Mouse (Mus musculus) midbrain, embryonic 12.5 days (tissue): ENCODE measurements around the gene Sbno2. TPM values are rescaled to one million over a fixed set of nuclear protein-coding genes. Genes with fewer than 3 reads are reported as not detected.
"Not testable (repeated sequence)": the region's sequence is repeated elsewhere in the genome, so short reads cannot be mapped to it uniquely, and the experiment has no call there.

Experiments used
- ATAC-seq: fragments of 200-750 bp; cut with Nextera tagmentation; 2 replicates; pipeline ENCODE4 v1.8.0; 2017; ENCODE audit warnings: low read depth, moderate TSS enrichment, moderate library complexity; ENCODE audit not compliant: low FRiP score
- H3K27ac ChIP-seq: fragments of 300-500 bp; sonication (generic); replicated peaks from 2 replicates; pipeline ENCODE4 v1.5.1; 2016; ENCODE audit warnings: mild to moderate bottlenecking
- H3K27me3 ChIP-seq: fragments of 300-500 bp; sonication (generic); 2 replicates; pipeline ENCODE4 v1.6.1; 2016; ENCODE audit warnings: mild to moderate bottlenecking
- H3K36me3 ChIP-seq: fragments of 300-500 bp; sonication (generic); 2 replicates; pipeline ENCODE4 v1.6.1; 2016
- H3K4me1 ChIP-seq: fragments of 300-500 bp; sonication (generic); 2 replicates; pipeline ENCODE4 v1.6.1; 2016
- H3K4me2 ChIP-seq: fragments of 300-500 bp; sonication (generic); replicated peaks from 2 replicates; pipeline ENCODE4 v1.6.1; 2016; ENCODE audit warnings: mild to moderate bottlenecking, moderate library complexity
- H3K4me3 ChIP-seq: fragments of 300-500 bp; sonication (generic); 2 replicates; pipeline ENCODE4 v1.5.1; 2016; ENCODE audit warnings: mild to moderate bottlenecking
- H3K9ac ChIP-seq: fragments of 300-500 bp; sonication (generic); replicated peaks from 2 replicates; pipeline ENCODE4 v1.6.1; 2016; ENCODE audit warnings: mild to moderate bottlenecking, moderate library complexity
- H3K9me3 ChIP-seq: fragments of 300-500 bp; sonication (generic); 2 replicates; pipeline ENCODE4 v1.6.1; 2016; ENCODE audit warnings: mild to moderate bottlenecking
- WGBS: fragments of 180-500 bp; shearing (Covaris S2); methylation state at CpG from one replicate; pipeline ENCODE4 v1.1.7; 2016; 5-methylcytosine and 5-hydroxymethylcytosine counted together
- polyA plus RNA-seq: library from polyadenylated mRNA; unstranded; fragments of >200 nt; fragmentation: Nextera tagmentation; extraction: Ambion mirVana; gene quantifications from 2 replicates; pipeline ENCODE4 v1.2.1, GENCODE M21; 2016

Gene Sbno2
- polyA plus RNA-seq, 1 experiment from 2014 or later, result 14.7 TPM

DNA sequence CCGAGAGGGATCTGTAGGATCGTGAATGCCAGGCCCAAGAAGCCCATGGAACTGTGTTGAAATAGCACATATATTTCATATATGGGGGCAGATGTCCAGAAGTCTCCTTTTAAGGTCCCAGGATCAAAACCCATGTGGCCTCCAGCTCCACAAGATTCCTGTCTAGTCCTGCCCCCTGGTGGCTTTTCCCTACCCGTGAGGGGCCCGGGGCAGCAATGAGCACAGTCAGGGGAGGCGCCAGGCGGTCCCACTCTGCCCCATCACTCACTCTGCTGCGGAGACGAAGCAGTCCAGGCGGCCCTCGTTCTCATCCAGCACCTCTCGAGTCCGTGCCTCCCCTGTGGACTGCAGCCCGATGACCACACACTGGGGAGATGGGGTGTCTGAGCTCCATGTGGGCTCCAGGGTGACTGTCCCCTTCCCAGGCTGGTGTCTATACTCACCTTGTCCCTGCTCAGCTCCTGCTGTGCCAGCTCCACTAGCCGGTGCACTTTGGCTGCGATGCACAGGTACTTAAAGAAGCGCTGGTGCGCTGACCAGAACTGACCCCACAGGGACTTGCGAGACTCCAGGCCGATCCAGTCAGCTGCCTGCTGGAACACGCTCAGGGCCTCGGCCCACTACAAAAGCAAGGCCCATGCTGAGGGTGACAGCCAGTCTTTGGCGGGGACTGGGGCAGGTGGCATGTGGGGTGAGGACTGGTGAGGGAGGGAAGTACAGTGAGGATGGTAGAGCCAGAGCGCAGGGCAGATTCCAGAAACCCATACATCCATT lies 41.3 kb downstream of the Sbno2 start:
- Histone ChIP-seq H3K4me1 (no peaks in the 10 kb centered on the region), H3K9me3 (no peaks in the 10 kb centered on the region), H3K27me3 (no peaks in the 10 kb centered on the region), H3K36me3 (peaks cover 57% of the 10 kb centered on the region), H3K9ac (0 out of 2 replicates have a peak overlapping the region, but pooled peaks have one; percentile 7), H3K4me3 (no peak overlapping the region), H3K27ac (no peak overlapping the region), H3K4me2 (no peak overlapping the region)
- WGBS, result 77% methylated on average over 23 of the region's 23 CpGs
- ATAC-seq, result no peak

DNA sequence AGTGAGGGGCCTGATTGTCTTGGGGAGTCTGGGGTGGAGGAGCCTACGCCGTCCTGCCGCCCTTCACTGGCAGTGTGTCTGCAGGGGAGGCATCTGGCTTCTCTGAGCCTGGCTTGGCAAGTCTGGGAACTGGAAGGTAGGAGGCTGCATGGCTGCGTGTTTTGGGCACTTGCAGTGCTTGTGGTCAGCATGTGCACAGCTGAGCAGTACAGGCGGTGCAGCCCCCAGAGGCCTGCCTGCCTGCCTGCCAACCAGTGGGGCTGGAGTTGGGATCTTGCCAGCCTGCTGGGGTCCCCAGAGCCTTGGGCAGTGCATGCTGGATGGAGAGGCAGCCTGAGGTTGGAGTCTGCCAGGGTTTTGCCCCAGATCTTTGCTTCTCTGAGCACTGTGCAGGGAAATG lies 42.3 kb downstream of the Sbno2 start:
- 89% methylated on average over 5 of the region's 5 CpGs for WGBS
- Histone ChIP-seq H3K9me3 (no peaks in the 10 kb centered on the region), H3K4me1 (no peaks in the 10 kb centered on the region), H3K36me3 (peaks cover 64% of the 10 kb centered on the region), H3K27ac (no peak overlapping the region), H3K4me3 (no peak overlapping the region), H3K27me3 (no peaks in the 10 kb centered on the region), H3K4me2 (no peak overlapping the region), H3K9ac (no peak overlapping the region)
- no peak for ATAC-seq

DNA sequence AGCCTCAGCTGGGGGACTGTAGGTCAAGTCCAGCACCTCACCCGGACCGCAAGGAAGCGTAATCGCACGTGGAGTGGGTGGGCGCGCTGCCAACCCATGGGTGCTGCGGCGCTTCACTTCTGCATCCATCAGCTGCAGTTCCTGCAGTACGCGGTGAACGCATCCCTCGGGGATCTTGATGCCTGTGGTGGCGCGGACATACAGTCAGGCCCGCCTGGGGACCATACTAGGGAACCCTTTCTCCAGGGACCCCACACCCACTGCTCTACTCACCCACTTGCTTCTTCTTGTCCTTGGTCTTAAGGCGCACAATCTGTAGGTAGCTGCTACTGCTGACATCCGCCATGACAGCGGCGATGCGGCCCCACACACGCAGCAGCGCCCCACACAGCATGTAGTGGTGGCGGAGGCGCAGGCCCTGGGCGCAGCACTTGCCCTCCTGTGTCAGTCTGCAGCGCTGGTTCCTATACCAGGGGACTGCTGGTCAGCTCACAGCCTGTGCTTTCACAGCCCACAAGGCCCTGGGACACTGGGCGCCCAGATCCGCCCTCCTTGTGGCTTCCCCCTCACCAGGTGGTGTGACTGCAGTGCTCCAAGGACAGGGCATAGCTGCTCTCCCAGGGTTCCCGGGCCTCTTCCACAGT lies 47.6 kb downstream of the Sbno2 start:
- Histone ChIP-seq H3K27ac (no peak overlapping the region; the same call in 1 of the 2 replicates), H3K4me3 (no peak overlapping the region), H3K9me3 (no peaks in the 10 kb centered on the region), H3K4me2 (no peak overlapping the region), H3K36me3 (peaks cover 71% of the 10 kb centered on the region), H3K4me1 (peaks cover 18% of the 10 kb centered on the region), H3K9ac (0 out of 2 replicates have a peak overlapping the region, but pooled peaks have one; percentile 34), H3K27me3 (no peaks in the 10 kb centered on the region)
- WGBS, result 82% methylated on average over 30 of the region's 30 CpGs
- ATAC-seq, result no peak

DNA sequence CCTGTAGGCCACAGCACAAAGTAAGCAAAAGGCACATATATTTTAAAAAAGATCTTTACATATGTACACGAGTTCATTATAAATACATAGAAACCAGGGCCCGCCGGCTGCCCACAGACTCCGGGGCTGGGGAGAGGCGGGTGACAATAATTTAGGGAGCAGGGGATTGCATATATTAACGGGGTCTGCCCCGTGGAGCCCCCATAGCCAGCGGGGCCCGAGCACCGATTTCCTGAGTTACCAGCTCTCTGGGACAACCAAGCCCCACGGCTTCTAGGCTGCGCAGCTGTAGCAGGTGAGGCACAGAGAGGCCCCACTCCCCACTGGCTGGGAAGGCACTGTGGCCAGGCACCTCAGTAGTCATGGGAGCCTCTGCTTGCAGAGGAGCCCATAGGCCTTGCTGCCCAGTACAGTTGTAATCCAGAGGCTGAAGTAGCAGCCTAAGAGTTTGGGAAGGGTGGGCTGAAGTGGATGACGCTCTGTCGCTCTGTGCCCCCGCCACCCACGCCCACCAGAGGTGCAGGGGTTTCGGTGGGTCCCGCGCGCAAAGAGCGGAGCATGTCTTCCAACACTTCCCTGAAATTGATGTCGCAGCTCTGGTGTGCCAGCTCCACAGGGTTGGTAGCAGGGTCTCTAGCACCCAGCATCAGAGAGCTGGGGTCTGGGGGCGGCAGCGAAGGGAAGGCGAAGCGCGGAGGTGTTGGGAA lies 48.2 kb downstream of the Sbno2 start:
- H3K27ac ChIP-seq, result no peak overlapping the region
- WGBS, result 90% methylated on average over 27 of the region's 27 CpGs
- no peaks in the 10 kb centered on the region for H3K27me3 ChIP-seq
- no peak overlapping the region for H3K4me3 ChIP-seq
- H3K9me3 ChIP-seq, result no peaks in the 10 kb centered on the region
- no peak overlapping the region for H3K4me2 ChIP-seq
- H3K9ac ChIP-seq, result no peak overlapping the region
- peaks cover 19% of the 10 kb centered on the region for H3K4me1 ChIP-seq
- ATAC-seq, result no peak
- peaks cover 64% of the 10 kb centered on the region for H3K36me3 ChIP-seq

DNA sequence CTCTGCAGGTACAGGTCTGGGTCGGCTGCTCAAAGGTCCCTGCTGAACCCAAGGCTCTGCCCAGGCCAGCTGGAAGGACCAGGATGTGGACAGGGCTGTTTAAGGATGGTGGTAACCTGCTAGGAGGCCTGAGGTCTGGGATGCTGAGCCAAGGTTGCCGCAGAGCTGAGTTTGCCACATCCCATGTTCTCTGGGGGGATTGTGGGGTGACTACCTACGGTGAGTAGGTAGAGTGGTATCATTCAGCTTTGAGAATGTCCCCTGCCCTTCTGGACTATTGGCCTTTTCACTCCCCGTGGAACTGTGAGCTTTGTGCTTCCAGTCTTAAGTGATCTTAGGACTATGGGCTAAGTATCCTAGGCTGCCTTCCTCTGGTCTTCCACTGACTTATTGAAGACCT lies 48.9 kb downstream of the Sbno2 start:
- Histone ChIP-seq H3K4me3 (no peak overlapping the region), H3K36me3 (peaks cover 58% of the 10 kb centered on the region), H3K9ac (no peak overlapping the region), H3K27ac (no peak overlapping the region), H3K27me3 (no peaks in the 10 kb centered on the region), H3K9me3 (no peaks in the 10 kb centered on the region), H3K4me1 (peaks cover 21% of the 10 kb centered on the region), H3K4me2 (no peak overlapping the region)
- 88% methylated on average over 4 of the region's 4 CpGs for WGBS
- ATAC-seq, result no peak

DNA sequence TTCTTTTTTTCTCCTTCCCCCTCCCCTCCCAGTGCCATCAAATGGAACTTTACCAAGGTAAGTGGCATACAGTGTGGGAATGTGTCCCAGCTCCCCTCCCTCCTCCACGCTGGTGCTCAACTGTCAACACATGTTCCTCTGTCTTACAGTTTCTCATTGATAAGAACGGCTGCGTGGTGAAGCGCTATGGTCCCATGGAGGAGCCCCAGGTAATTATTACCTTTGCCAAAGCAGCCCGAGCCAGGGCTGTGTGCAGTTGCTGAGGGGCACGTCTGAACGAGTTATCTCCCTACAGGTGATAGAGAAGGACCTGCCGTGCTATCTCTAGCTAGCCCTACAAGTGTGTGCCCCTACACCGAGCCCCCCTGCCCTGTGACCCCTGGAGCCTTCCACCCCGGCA lies 49.5 kb downstream of the Sbno2 start:
- no peaks in the 10 kb centered on the region for H3K27me3 ChIP-seq
- H3K4me1 ChIP-seq, result peaks cover 26% of the 10 kb centered on the region
- H3K4me3 ChIP-seq, result no peak overlapping the region
- 90% methylated on average over 10 of the region's 10 CpGs for WGBS
- H3K9me3 ChIP-seq, result no peaks in the 10 kb centered on the region
- no peak for ATAC-seq
- no peak overlapping the region for H3K27ac ChIP-seq
- no peak overlapping the region for H3K4me2 ChIP-seq
- H3K9ac ChIP-seq, result no peak overlapping the region
- peaks cover 52% of the 10 kb centered on the region for H3K36me3 ChIP-seq

DNA sequence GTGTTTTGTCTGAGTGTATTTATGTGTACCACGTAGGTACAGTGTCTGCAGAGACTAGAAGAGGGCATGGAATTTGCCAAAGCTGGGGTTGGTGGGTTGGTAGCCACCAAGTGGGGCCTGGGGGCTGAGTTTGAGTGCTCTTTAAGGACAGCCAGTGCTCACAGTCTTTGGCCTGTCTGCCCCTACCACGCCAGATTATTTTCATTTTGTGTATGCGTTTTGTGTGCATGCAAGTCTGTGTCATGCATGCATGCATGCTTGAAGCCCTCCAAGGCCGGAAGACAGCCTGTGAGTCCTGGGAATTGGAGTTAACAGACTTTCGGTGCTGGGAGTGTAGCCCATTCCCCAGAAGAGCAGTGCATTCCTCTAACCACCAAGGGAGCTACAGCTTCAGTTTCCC lies 50.0 kb downstream of the Sbno2 start:
- no peaks in the 10 kb centered on the region for H3K27me3 ChIP-seq
- 87% methylated on average over 5 of the region's 5 CpGs for WGBS
- ATAC-seq, result no peak
- H3K9me3 ChIP-seq, result no peaks in the 10 kb centered on the region
- peak overlapping the region; percentile 73; the same call in 1 of the 2 replicates for H3K4me3 ChIP-seq
- H3K36me3 ChIP-seq, result peaks cover 47% of the 10 kb centered on the region
- peaks cover 31% of the 10 kb centered on the region for H3K4me1 ChIP-seq
- H3K9ac ChIP-seq, result peak overlapping the region; percentile 84; the same call in 1 of the 2 replicates
- no peak overlapping the region for H3K27ac ChIP-seq
- peak overlapping the region; percentile 80 for H3K4me2 ChIP-seq

DNA sequence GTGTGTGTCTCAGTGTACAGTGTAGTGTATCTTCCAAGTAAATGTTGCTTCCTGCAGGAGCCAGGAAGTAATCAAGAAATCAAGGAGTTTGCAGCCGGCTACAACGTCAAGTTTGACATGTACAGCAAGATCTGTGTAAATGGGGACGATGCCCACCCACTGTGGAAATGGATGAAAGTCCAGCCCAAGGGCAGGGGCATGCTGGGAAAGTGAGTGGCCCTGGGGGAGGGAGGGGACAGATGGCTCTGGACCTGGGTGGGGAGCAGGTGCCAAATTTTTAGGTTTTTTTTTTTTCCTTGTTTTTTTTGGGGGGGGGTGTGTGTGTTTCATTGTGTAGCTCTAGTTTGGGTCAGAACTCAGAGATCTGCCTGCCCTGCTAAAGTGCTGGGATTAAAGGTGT lies 50.5 kb downstream of the Sbno2 start:
- not testable (repeated sequence) for H3K27me3 ChIP-seq, ATAC-seq, H3K9me3 ChIP-seq, H3K27ac ChIP-seq
- peak overlapping the region; percentile 84; the same call in 1 of the 2 replicates for H3K9ac ChIP-seq
- 43% methylated on average over 3 of the region's 3 CpGs for WGBS
- peaks cover 35% of the 10 kb centered on the region for H3K4me1 ChIP-seq
- peak overlapping the region; percentile 80 for H3K4me2 ChIP-seq
- peaks cover 43% of the 10 kb centered on the region for H3K36me3 ChIP-seq
- H3K4me3 ChIP-seq, result peak overlapping the region; percentile 73

DNA sequence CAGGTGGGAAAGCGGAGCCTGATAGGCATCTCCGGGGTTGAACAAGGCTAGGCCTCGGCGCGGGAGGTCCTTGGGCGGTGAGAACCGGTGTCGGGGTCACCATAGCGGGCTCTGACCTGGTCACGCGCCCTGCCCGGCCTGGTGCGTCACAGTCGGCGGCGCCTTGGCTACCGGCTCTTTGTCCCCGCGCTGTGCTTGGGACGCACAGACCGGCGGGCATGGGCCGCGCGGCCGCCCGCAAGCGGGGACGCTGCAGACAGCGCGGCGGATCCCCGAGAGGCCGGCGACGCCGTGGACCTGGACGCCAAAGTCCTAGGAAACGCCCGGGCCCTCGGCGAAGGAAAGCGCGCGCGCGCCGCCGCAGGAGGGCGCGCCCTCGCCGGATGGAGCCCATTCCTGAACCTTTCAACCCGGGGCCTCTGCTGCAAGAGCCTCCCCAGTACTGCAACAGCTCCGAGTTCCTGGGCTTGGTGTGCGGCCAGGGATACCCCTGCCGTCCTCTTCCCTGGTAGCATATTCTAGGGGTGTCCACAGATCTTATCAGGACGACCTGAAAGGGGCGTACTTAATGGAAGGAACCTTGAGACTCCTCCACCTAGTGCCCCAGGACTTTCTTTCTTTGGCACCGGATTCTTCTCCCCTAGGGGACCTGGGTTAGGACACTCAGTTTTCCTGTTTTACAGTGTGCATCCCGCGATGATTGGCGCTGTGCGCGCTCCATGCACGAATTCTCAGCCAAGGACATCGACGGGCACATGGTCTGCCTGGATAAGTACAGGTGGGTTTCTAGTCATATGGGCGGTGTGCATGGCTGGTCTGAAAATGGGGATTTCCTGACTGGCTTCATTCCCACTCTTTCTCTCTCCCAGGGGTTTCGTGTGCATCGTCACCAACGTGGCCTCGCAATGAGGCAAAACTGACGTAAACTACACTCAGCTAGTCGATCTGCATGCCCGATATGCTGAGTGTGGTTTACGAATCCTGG lies 51.2 kb downstream of the Sbno2 start:
- Histone ChIP-seq H3K27me3 (no peaks in the 10 kb centered on the region), H3K9me3 (no peaks in the 10 kb centered on the region), H3K4me2 (peak overlapping the region; percentile 80), H3K36me3 (peaks cover 35% of the 10 kb centered on the region), H3K4me1 (peaks cover 36% of the 10 kb centered on the region), H3K4me3 (peak overlapping the region; percentile 73), H3K27ac (peak overlapping the region; percentile 96), H3K9ac (peak overlapping the region; percentile 84)
- ATAC-seq, result peak; percentile 50
- 3% methylated on average over 75 of the region's 77 CpGs for WGBS

DNA sequence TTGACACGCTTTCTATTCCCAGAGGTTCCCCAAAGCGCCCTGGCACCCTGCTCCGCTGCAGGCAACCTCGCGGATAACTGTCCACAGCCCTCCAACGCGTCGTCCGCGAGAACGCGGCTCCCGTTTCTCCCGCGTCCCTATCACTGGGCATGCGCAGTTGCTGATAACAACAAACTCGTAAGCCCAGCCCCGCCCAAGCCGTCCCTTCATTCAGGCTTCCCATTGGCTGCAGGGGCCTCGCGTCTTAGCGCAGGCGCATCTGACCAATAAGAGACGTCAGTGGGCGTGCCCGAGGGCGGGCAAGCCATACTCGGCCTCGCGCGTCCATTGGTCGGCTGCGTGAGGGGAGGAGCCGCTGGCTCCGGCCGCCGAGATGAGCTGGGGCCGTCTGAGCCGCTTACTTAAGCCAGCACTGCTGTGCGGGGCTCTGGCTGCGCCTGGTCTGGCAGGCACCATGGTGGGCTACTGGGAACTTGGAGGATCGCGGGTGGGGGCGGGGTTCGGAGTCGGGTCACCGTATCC lies 52.1 kb downstream of the Sbno2 start:
- no peaks in the 10 kb centered on the region for H3K9me3 ChIP-seq
- H3K4me3 ChIP-seq, result peak overlapping the region; percentile 73
- WGBS, result under 1% methylated on average over 47 of the region's 47 CpGs
- no peaks in the 10 kb centered on the region for H3K27me3 ChIP-seq
- H3K36me3 ChIP-seq, result peaks cover 29% of the 10 kb centered on the region
- peak overlapping the region; percentile 84 for H3K9ac ChIP-seq
- peak overlapping the region; percentile 96 for H3K27ac ChIP-seq
- peak overlapping the region; percentile 80 for H3K4me2 ChIP-seq
- peak; percentile 97 for ATAC-seq
- peaks cover 43% of the 10 kb centered on the region for H3K4me1 ChIP-seq

DNA sequence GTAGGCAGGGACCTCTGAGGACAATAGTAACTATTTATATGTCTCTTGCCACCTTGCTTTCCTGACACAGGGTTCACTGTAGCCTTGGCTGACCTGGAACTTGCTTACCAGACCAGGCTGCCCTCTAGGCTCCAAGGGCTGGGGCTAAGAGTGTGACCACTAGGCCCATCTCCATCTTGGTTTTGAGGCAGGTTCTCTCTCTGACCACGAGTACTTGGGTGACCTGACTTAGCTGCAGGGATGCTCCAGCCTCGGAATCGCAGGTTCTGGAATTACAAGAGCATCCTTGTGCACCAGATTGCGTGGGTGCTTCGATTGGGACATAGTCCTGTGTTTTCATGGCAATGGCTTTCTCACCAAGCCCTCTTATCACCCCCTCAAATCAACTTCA lies 53.0 kb downstream of the Sbno2 start:
- H3K4me1 ChIP-seq, result peaks cover 52% of the 10 kb centered on the region
- 0 out of 2 replicates have a peak, but pooled peaks cover 1% of the 10 kb centered on the region for H3K27me3 ChIP-seq
- H3K4me3 ChIP-seq, result no peak overlapping the region
- 82% methylated on average over 5 of the region's 5 CpGs for WGBS
- no peak for ATAC-seq
- H3K36me3 ChIP-seq, result peaks cover 20% of the 10 kb centered on the region
- H3K27ac ChIP-seq, result no peak overlapping the region
- H3K9ac ChIP-seq, result no peak overlapping the region
- H3K4me2 ChIP-seq, result no peak overlapping the region
- H3K9me3 ChIP-seq, result no peaks in the 10 kb centered on the region
